Mouse (Mus musculus): ENCODE measurements at regions not wholly inside any gene's neighbourhood (a gene's known extent, or its start where the extent isn't known, plus 50 kb on each side); places are given as distances from the start of the nearest gene placed in this dataset.

DNA sequence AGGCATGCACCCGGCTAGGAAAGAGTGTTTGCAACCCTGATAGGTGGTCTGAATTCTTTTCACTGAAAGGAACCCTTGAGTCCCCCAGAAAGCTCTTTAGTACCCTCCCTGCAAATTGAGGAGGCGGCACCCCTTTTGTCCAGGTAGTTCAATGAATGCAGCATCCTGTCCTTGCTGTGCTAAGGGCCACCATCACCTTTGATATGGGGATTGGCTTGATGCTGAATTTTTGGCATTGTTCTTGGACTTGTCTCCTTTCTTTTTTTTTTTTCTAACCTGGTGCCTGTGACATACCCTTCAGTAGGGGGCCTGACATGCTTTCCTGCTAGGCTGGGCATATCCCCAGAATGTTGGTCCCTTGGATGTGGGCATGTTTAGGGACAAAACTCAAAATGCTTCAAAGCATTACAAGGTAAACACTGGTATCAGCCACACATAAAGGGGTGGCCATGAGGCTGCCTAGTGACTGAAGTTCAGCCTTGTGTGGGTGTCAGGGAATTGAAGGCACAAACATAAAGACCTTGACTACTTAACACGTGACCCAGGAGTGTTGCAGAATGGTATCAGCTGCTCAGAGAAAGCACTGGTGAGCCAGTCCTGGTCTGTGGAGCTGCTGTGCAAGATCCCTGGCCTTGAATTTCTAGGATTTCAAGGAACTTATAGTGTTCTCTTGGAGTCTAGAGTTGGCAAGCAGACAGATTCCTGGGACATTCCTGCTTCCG is 183.6 kb downstream of the Tex29 start:
- H3K4me3 ChIP-seq (replicated peaks in 1 of 3; ENCODE audit: low read depth in 2 of 3, low read length in 2 of 3, poor library complexity in 1 of 3) = no peak overlapping the region
- H3K27ac ChIP-seq (ENCODE audit: insufficient read depth, low read depth) = no peak overlapping the region
- H3K9me3 ChIP-seq (replicated peaks; ENCODE audit: low read length) = peaks cover 13% of the 10 kb centered on the region
- H3K9ac ChIP-seq (ENCODE audit: insufficient read depth, low read depth) = no peak overlapping the region
- no peaks in the 10 kb centered on the region for H3K36me3 ChIP-seq (replicated peaks in 1 of 2; ENCODE audit: control insufficient read depth in 1 of 2, insufficient read depth in 1 of 2, low read length in 1 of 2)
- H3K79me2 ChIP-seq (replicated peaks; ENCODE audit: control insufficient read depth, extremely low read depth, insufficient read depth, poor library complexity, severe bottlenecking) = no peaks in the 10 kb centered on the region
- peaks cover 12% of the 10 kb centered on the region for H3K27me3 ChIP-seq (replicated peaks)
- TF ChIP-seq ZMIZ1 (IDR thresholded peaks at IDR 0.05; ENCODE audit: low read depth, low read length) (no peak), MAFK (IDR thresholded peaks at IDR 0.05; ENCODE audit: insufficient replicate concordance, low read length) (no peak), IRF4 (IDR thresholded peaks at IDR 0.05; ENCODE audit: low read depth, low read length) (no peak), CHD1 (IDR thresholded peaks at IDR 0.05; ENCODE audit: low read depth, low read length) (no peak), RCOR1 (conservative IDR thresholded peaks at IDR 0.05; ENCODE audit: low read depth, low read length) (no peak), JUND (conservative IDR thresholded peaks at IDR 0.05; ENCODE audit: low read depth, low read length) (no peak), EP300 (IDR thresholded peaks at IDR 0.05; ENCODE audit: low read length) (no peak), TCF12 (IDR thresholded peaks at IDR 0.05; ENCODE audit: low read depth, low read length) (no peak)
- in situ Hi-C loops (cut with MboI; ENCODE audit: low pct_ligation_motif_present, low pct_unique_long_range_greater_than_20kb, low sequenced_read_pairs) (no loop called here), dilution Hi-C loops (cut with MboI; ENCODE audit: extremely low pct_ligation_motif_present, extremely low pct_unique_long_range_greater_than_20kb, low sequenced_read_pairs) (no loop called here)
- H3K4me1 ChIP-seq (ENCODE audit: control insufficient read depth in 1 of 2, insufficient read depth in 2 of 2) = no peaks in the 10 kb centered on the region
- no peak for DNase-seq (ENCODE audit: extremely low read depth)
- H3K4me2 ChIP-seq (ENCODE audit: insufficient read depth, low read depth, poor library complexity, severe bottlenecking) = no peak overlapping the region

DNA sequence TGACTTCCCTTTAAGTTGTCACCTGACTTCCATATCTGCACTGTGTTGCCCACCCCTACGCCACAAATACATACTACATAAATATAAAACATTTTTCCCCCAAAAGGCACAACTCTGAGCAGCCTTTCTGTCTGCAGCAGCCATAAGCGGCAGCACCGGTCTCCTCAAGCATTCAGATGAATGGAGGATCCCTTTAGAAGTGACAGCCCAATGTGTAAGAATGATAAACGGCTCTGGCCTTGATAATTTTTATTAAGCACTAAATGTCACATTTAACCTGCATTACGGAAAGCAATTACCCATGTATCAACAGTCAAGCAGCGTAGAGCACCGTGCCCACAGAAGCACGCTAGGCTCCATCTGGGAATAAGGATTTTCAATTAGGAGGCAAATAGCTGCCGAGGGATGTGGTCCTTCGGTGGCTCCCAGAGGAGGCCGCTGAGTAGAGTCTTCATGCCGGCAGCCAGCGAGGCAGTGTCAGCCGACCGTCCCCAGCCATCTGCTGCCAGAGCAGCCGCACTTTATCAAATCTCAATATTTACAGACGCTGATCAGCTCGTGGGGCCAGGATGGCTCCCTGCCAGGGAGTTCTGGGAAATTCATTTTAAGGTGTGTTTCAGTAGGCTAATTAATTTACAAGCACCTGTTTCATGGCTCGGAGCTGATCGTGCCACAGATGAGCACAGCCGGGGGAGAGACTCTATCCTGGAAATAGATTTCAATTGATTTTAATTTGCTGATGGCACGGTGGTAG is 190.3 kb downstream of the Tex29 start:
- no peaks in the 10 kb centered on the region for H3K36me3 ChIP-seq (replicated peaks in 1 of 2; ENCODE audit: control insufficient read depth in 1 of 2, insufficient read depth in 1 of 2, low read length in 1 of 2)
- peaks cover 0 to 4% of the 10 kb centered on the region in 2 experiments; a peak in 1 of 4 replicates for H3K4me1 ChIP-seq (ENCODE audit: control insufficient read depth in 1 of 2, insufficient read depth in 2 of 2)
- no peak for DNase-seq (ENCODE audit: extremely low read depth)
- dilution Hi-C loops (cut with MboI; ENCODE audit: extremely low pct_ligation_motif_present, extremely low pct_unique_long_range_greater_than_20kb, low sequenced_read_pairs) (no loop called here), in situ Hi-C loops (cut with MboI; ENCODE audit: low pct_ligation_motif_present, low pct_unique_long_range_greater_than_20kb, low sequenced_read_pairs) (no loop called here)
- H3K9me3 ChIP-seq (replicated peaks; ENCODE audit: low read length) = peaks cover 5% of the 10 kb centered on the region
- no peak overlapping the region for H3K9ac ChIP-seq (ENCODE audit: insufficient read depth, low read depth)
- H3K4me3 ChIP-seq (replicated peaks in 1 of 3; ENCODE audit: low read depth in 2 of 3, low read length in 2 of 3, poor library complexity in 1 of 3) = no peak overlapping the region
- H3K27ac ChIP-seq (ENCODE audit: insufficient read depth, low read depth) = no peak overlapping the region
- TF ChIP-seq MYC (IDR thresholded peaks at IDR 0.05; ENCODE audit: low read depth, low read length) (no peak), UBTF (IDR thresholded peaks at IDR 0.05; ENCODE audit: low read depth, low read length) (no peak), ZNF384 (IDR thresholded peaks at IDR 0.05; ENCODE audit: low read depth, low read length) (no peak), HCFC1 (IDR thresholded peaks at IDR 0.05; ENCODE audit: low read depth, low read length) (no peak), ZMIZ1 (IDR thresholded peaks at IDR 0.05; ENCODE audit: low read depth, low read length) (no peak), MAX (IDR thresholded peaks at IDR 0.05; ENCODE audit: low read length) (no peak), POLR2A (IDR thresholded peaks at IDR 0.05; ENCODE audit: low read depth, low read length) (no peak), ELF1 (IDR thresholded peaks at IDR 0.05; ENCODE audit: low read depth, low read length) (no peak), TBP (conservative IDR thresholded peaks at IDR 0.05; ENCODE audit: low read depth, low read length) (no peak)
- H3K79me2 ChIP-seq (replicated peaks; ENCODE audit: control insufficient read depth, extremely low read depth, insufficient read depth, poor library complexity, severe bottlenecking) = no peaks in the 10 kb centered on the region
- peaks cover 48% of the 10 kb centered on the region for H3K27me3 ChIP-seq (replicated peaks)
- H3K4me2 ChIP-seq (ENCODE audit: insufficient read depth, low read depth, poor library complexity, severe bottlenecking) = no peak overlapping the region
